Mouse (Mus musculus) heart, embryonic 15.5 days (tissue): Measurements from ENCODE around the gene Kcnrg. TPM values are rescaled to one million over a fixed set of nuclear protein-coding genes. Genes with fewer than 3 reads are reported as not detected.

Experiments
- microRNA counts: library from miRNA; unstranded; fragments of <30 nt; microRNA quantifications from one replicate; lab custom pipeline; 2016
- microRNA-seq: library from miRNA; unstranded; fragments of <30 nt; microRNA quantifications from one replicate; pipeline ENCODE4, GENCODE M21; 2016
- polyA plus RNA-seq: library from polyadenylated mRNA; unstranded; fragments of >200 nt; fragmentation: Nextera tagmentation; extraction: Ambion mirVana; gene quantifications from 2 replicates; pipeline ENCODE4 v1.2.1, GENCODE M21; 2015

Kcnrg gene
- polyA plus RNA-seq, 1 experiment from 2014 or later = 0.28 TPM

MicroRNAs within 50 kb of the gene (microRNA counts, 519-probe panel; counts per million panel counts)
- microRNA mmu-miR-15a (lab: Ali Mortazavi, UCI) (3,963 counts per million, percentile 90 among the panel's probes with 10 or more counts), microRNA mmu-miR-16 (lab: Ali Mortazavi, UCI) (4,935 counts per million, percentile 99 among the panel's probes with 10 or more counts)

Small RNA genes lying within 50 kb of the gene (microRNA-seq; reads per million reads assigned to microRNA genes)
- gene Mir15a = 2,945 reads per million, percentile 88 among the genes with 10 or more reads in this experiment
- 1,692 reads per million, percentile 81 among the genes with 10 or more reads in this experiment for gene Mir16-1

Other genes starting within 250 kb of the Kcnrg start
- gene Ebpl, start 247.0 kb upstream of the Kcnrg start, polyA plus RNA-seq = 4.1 and 4.7 TPM in 2 replicates
- gene Kpna3, start 167.6 kb upstream of the Kcnrg start, polyA plus RNA-seq = 26.2 and 29.7 TPM in 2 replicates
- gene Spryd7, start 50.6 kb upstream of the Kcnrg start, polyA plus RNA-seq = 23.1 and 24.5 TPM in 2 replicates
- gene Trim13, start 9.2 kb upstream of the Kcnrg start, polyA plus RNA-seq = 12.7 and 14.1 TPM in 2 replicates